Mouse (Mus musculus) right cerebral cortex, adult 18-20 months (tissue): Measurements from ENCODE around the gene Fxyd5.

Experiments
- DNase-seq: peaks from one replicate; pipeline ENCODE4 v3.0.0; 2022; ENCODE audit warnings: mixed read lengths

Gene Fxyd5

GRCm38 (mm10) chr7:31042431-31042910, at the start of gene Fxyd5:
Fxyd5 (minus strand) TSS chr7:31042481.
- DNase-seq: no peak

- DNase-seq: no peak
These were observed 47.4 kb upstream of the Fxyd5 start for GRCm38 (mm10) chr7:31089721-31090120.

GRCm38 (mm10) chr7:31088206-31088605, 45.9 kb upstream of the Fxyd5 start:
- DNase-seq: no peak

GRCm38 (mm10) chr7:31087262-31087661, 45.0 kb upstream of the Fxyd5 start:
- no peak for DNase-seq

- no peak for DNase-seq
These were observed 44.0 kb upstream of the Fxyd5 start for GRCm38 (mm10) chr7:31086175-31086755.

- no peak for DNase-seq
These were observed 42.9 kb upstream of the Fxyd5 start for GRCm38 (mm10) chr7:31085171-31085570.

GRCm38 (mm10) chr7:31084140-31084539, 41.9 kb upstream of the Fxyd5 start:
- DNase-seq: no peak

GRCm38 (mm10) chr7:31082831-31083588, 40.7 kb upstream of the Fxyd5 start:
- peak; percentile 60 for DNase-seq

- no peak for DNase-seq
These were observed 39.8 kb upstream of the Fxyd5 start for GRCm38 (mm10) chr7:31082106-31082505.

GRCm38 (mm10) chr7:31081106-31081505, 38.8 kb upstream of the Fxyd5 start:
- no peak for DNase-seq

GRCm38 (mm10) chr7:31080611-31081010, 38.3 kb upstream of the Fxyd5 start:
- no peak for DNase-seq

- DNase-seq: no peak
These were observed 37.4 kb upstream of the Fxyd5 start for GRCm38 (mm10) chr7:31079670-31080069.

- DNase-seq: peak; percentile 56
These were observed 35.7 kb upstream of the Fxyd5 start for GRCm38 (mm10) chr7:31077885-31078445.

GRCm38 (mm10) chr7:31077470-31077869, 35.2 kb upstream of the Fxyd5 start:
- peak; percentile 59 for DNase-seq

GRCm38 (mm10) chr7:31076492-31076891, 34.2 kb upstream of the Fxyd5 start, which contains the start of gene Fxyd3:
Fxyd3 (minus strand) TSS chr7:31076704.
- DNase-seq: no peak

GRCm38 (mm10) chr7:31074713-31075069, 32.4 kb upstream of the Fxyd5 start:
- DNase-seq: no peak

- DNase-seq: no peak
These were observed 31.9 kb upstream of the Fxyd5 start for GRCm38 (mm10) chr7:31074061-31074712.

GRCm38 (mm10) chr7:31073546-31073945, 31.3 kb upstream of the Fxyd5 start:
- no peak for DNase-seq

- no peak for DNase-seq
These were observed 30.0 kb upstream of the Fxyd5 start for GRCm38 (mm10) chr7:31072326-31072725.

GRCm38 (mm10) chr7:31070324-31070723, 28.0 kb upstream of the Fxyd5 start:
- no peak for DNase-seq

GRCm38 (mm10) chr7:31069491-31069890, 27.2 kb upstream of the Fxyd5 start:
- no peak for DNase-seq

GRCm38 (mm10) chr7:31067836-31068235, 25.6 kb upstream of the Fxyd5 start:
- DNase-seq: no peak

- DNase-seq: no peak
These were observed 20.8 kb upstream of the Fxyd5 start for GRCm38 (mm10) chr7:31063074-31063560.
